Mouse (Mus musculus) megakaryocyte, embryonic 14.5 days (primary cell): ENCODE results near the gene Epb41l3. TPM values are rescaled to one million over a fixed set of nuclear protein-coding genes. Genes with fewer than 3 reads are reported as not detected.

Experiments used
- H3K27me3 ChIP-seq: replicated peaks from 2 replicates; pipeline ENCODE3; 2012; ENCODE audit warnings: inconsistent platforms
- H3K36me3 ChIP-seq: replicated peaks from 2 replicates; pipeline ENCODE3; 2012; ENCODE audit warnings: low read length, inconsistent platforms, mixed read lengths
- H3K4me1 ChIP-seq: 2 replicates; pipeline ENCODE4 v1.6.1; 2012; ENCODE audit warnings: inconsistent platforms
- H3K4me3 ChIP-seq: replicated peaks from 2 replicates; pipeline ENCODE3; 2012; ENCODE audit warnings: moderate library complexity, mild to moderate bottlenecking, inconsistent platforms
- H3K9me3 ChIP-seq: 2 replicates; pipeline ENCODE4 v1.6.1; 2012; ENCODE audit warnings: inconsistent platforms
- FLI1 ChIP-seq: IDR thresholded peaks from 2 replicates; pipeline ENCODE4 v1.6.1; 2012; ENCODE audit warnings: low read length, inconsistent platforms, mixed read lengths
- GATA1 ChIP-seq: IDR thresholded peaks from 3 replicates; pipeline ENCODE4 v1.6.1; 2012; ENCODE audit warnings: mixed read lengths, low read length, inconsistent platforms, borderline replicate concordance
- polyA plus RNA-seq: library from polyadenylated mRNA; stranded (reverse); fragments of >175 nt; gene quantifications from 2 replicates; pipeline ENCODE4 v1.2.3, GENCODE M21; 2012; ENCODE audit warnings: low replicate concordance; ENCODE audit not compliant: insufficient read depth

Gene Epb41l3
- polyA plus RNA-seq, 1 experiment: 1.7 TPM

DNA sequence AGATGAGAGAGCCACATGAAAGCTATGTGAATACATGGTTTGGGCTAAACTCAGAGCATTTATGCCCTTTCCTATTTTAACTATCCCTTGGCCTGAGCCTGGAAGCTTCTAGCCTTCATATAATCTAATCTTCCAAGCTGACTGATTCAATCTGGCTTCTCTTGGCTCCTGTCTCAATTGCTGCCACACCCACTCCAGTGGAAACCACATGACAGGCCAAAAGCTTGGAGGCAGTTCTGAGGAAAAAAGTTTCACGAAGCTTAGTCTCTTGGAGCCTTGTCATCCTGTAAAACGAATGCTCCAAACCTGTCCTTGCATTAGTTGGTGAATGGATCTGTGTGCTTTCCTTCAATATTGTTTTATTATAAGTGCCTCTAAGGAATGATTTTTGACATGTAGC lies 247.2 kb downstream of the Epb41l3 start:
- Histone ChIP-seq H3K36me3 (no peaks in the 10 kb centered on the region), H3K27me3 (no peaks in the 10 kb centered on the region), H3K9me3 (peaks cover 16% of the 10 kb centered on the region), H3K4me1 (no peaks in the 10 kb centered on the region), H3K4me3 (no peak overlapping the region)
- no peak for TF ChIP-seq GATA1
- no peak for TF ChIP-seq FLI1

Other genes starting within 250 kb of the Epb41l3 start
- gene Tmem200c, start 249.1 kb upstream of the Epb41l3 start, polyA plus RNA-seq: not detected in 2 replicates